Mouse (Mus musculus) kidney, embryonic 16.5 days (tissue): Measurements from ENCODE around the gene Pcyt1b. TPM values are rescaled to one million over a fixed set of nuclear protein-coding genes. Genes with fewer than 3 reads are reported as not detected.

ENCODE experiments used
- ATAC-seq: fragments of 200-750 bp; cut with Nextera tagmentation; 2 replicates; pipeline ENCODE4 v1.8.0; 2017; ENCODE audit warnings: moderate TSS enrichment; ENCODE audit not compliant: low FRiP score, low TSS enrichment
- H3K27ac ChIP-seq: fragments of 300-500 bp; sonication (generic); 2 replicates; pipeline ENCODE4 v1.5.1; 2014; ENCODE audit warnings: low read length
- H3K27me3 ChIP-seq: fragments of 300-500 bp; sonication (generic); 2 replicates; pipeline ENCODE4 v1.6.1; 2014; ENCODE audit warnings: low read length, control low read depth, mixed read lengths; ENCODE audit not compliant: insufficient read depth
- H3K36me3 ChIP-seq: fragments of 300-500 bp; sonication (generic); 2 replicates; pipeline ENCODE4 v1.6.1; 2014; ENCODE audit warnings: low read length, control low read depth, mixed read lengths; ENCODE audit not compliant: insufficient read depth
- H3K4me1 ChIP-seq: fragments of 300-500 bp; sonication (generic); 2 replicates; pipeline ENCODE4 v1.6.1; 2014; ENCODE audit warnings: low read length, control low read depth, mixed read lengths; ENCODE audit not compliant: insufficient read depth
- H3K4me2 ChIP-seq: fragments of 300-500 bp; sonication (generic); replicated peaks from 2 replicates; pipeline ENCODE4 v1.6.1; 2014; ENCODE audit warnings: low read depth, low read length
- H3K4me3 ChIP-seq: fragments of 300-500 bp; sonication (generic); 2 replicates; pipeline ENCODE4 v1.5.1; 2014; ENCODE audit warnings: mild to moderate bottlenecking, low read length
- H3K9ac ChIP-seq: fragments of 300-500 bp; sonication (generic); replicated peaks from 2 replicates; pipeline ENCODE4 v1.6.1; 2014; ENCODE audit warnings: low read length
- H3K9me3 ChIP-seq: fragments of 300-500 bp; sonication (generic); 2 replicates; pipeline ENCODE4 v1.6.1; 2016; ENCODE audit warnings: low read length, control low read depth
- polyA plus RNA-seq: library from polyadenylated mRNA; unstranded; fragments of >200 nt; fragmentation: Nextera tagmentation; extraction: Ambion mirVana; gene quantifications from 2 replicates; pipeline ENCODE4 v1.2.1, GENCODE M21; 2015

The Pcyt1b gene
- polyA plus RNA-seq, 1 experiment from 2014 or later, result 0.96 TPM

DNA sequence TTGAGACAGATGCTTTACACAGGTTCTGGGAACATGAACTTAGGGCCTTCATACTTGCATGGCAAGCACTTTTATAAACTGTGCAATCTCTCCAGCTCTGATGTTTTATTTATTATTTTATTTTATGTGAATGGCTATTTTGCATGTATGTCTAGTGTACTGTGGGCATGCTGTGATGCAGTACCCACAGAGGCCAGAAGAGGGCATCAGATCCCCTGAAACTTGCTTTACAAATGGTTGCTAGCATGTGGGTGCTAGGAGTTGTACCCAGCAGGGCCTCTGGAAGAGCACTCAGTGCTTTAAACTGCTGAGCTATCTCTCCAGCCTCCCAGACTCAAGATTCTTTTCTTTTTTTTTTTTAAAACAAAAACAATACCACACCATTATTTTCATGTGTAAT, 138.5 kb downstream of the Pcyt1b start:
- Histone ChIP-seq H3K27ac (no peak overlapping the region), H3K4me1 (no peaks in the 10 kb centered on the region), H3K4me2 (no peak overlapping the region), H3K4me3 (no peak overlapping the region), H3K27me3 (no peaks in the 10 kb centered on the region), H3K9me3 (no peaks in the 10 kb centered on the region), H3K36me3 (no peaks in the 10 kb centered on the region), H3K9ac (no peak overlapping the region)
- no peak for ATAC-seq

Other genes with a start within 250 kb of the Pcyt1b start
- 20.5 and 21.5 TPM in 2 replicates for gene Pola1, start 22.7 kb upstream of the Pcyt1b start, polyA plus RNA-seq
- 67.3 and 69.1 TPM in 2 replicates for gene Pdk3, start 177.3 kb downstream of the Pcyt1b start, polyA plus RNA-seq